Mouse (Mus musculus) ES-Bruce4 (cell line): ENCODE data around the gene Bub1.

Experiments
- CTCF ChIP-seq: IDR thresholded peaks from one replicate; pipeline ENCODE4 v1.8.1; 2011; ENCODE audit warnings: low read depth, low read length
- EP300 ChIP-seq: IDR thresholded peaks from 2 replicates; pipeline ENCODE4 v1.6.1; 2011; ENCODE audit warnings: low read depth, low read length; ENCODE audit not compliant: insufficient read depth
- POLR2A ChIP-seq: IDR thresholded peaks from one replicate; pipeline ENCODE4 v1.8.1; 2011; ENCODE audit warnings: low read length; ENCODE audit not compliant: insufficient read depth

- TF ChIP-seq POLR2A (no peak), CTCF (no peak), EP300 (no peak)
Observed at GRCm38 (mm10) chr2:127832833-127833190, 1.1 kb upstream of the Bub1 start.
